Mouse (Mus musculus) lung, postnatal 0 days (tissue): ENCODE measurements at regions not wholly inside any gene's neighbourhood (a gene's known extent, or its start where the extent isn't known, plus 50 kb on each side); places are given as distances from the start of the nearest gene placed in this dataset.

Source experiments
- CTCF ChIP-seq: IDR thresholded peaks from 2 replicates; pipeline ENCODE4 v1.5.1; 2016; ENCODE audit warnings: antibody characterized with exemption, mild to moderate bottlenecking
- EP300 ChIP-seq: IDR thresholded peaks from 2 replicates; pipeline ENCODE4 v1.6.1; 2016; ENCODE audit warnings: antibody characterized with exemption, mild to moderate bottlenecking, control low read depth

GRCm38 (mm10) chr3:148238093-148238492 is 752.3 kb downstream of the Adgrl2 start:
- TF ChIP-seq CTCF (no peak), EP300 (no peak)
